Mouse (Mus musculus) heart, embryonic 14.5 days (tissue): ENCODE results near the gene Arhgef3. TPM values are rescaled to one million over a fixed set of nuclear protein-coding genes. Genes with fewer than 3 reads are reported as not detected.
A peak's percentile ranks its signal among the peaks of the same experiment; 100 is the strongest.

Experiments
- ATAC-seq: fragments of 200-750 bp; cut with Nextera tagmentation; 2 replicates; pipeline ENCODE4 v1.8.0; 2017; ENCODE audit warnings: low read depth, moderate TSS enrichment; ENCODE audit not compliant: insufficient number of reproducible peaks, insufficient read depth, low FRiP score
- H3K27ac ChIP-seq, 2 experiments: fragments of 200-500 bp in 1 of 2; fragments of 300-500 bp in 1 of 2; sonication (generic) in 1 of 2; replicated peaks in 1 of 2; 2 replicates each; pipeline ENCODE4 v1.5.1; 2012 to 2014; ENCODE audit warnings: low read depth in 2 of 2, low read length in 2 of 2, control low read depth in 1 of 2, mild to moderate bottlenecking in 1 of 2, mixed read lengths in 1 of 2; ENCODE audit not compliant: control insufficient read depth in 1 of 2, insufficient read depth in 1 of 2
- H3K27me3 ChIP-seq: fragments of 300-500 bp; sonication (generic); 2 replicates; pipeline ENCODE4 v1.6.1; 2014; ENCODE audit warnings: mild to moderate bottlenecking, low read length, control low read depth; ENCODE audit not compliant: control insufficient read depth, insufficient read depth
- H3K36me3 ChIP-seq: fragments of 300-500 bp; sonication (generic); 2 replicates; pipeline ENCODE4 v1.6.1; 2014; ENCODE audit warnings: mild to moderate bottlenecking, control low read depth, low read length, mixed read lengths; ENCODE audit not compliant: control insufficient read depth, insufficient read depth
- H3K4me1 ChIP-seq, 2 experiments: fragments of 200-500 bp in 1 of 2; fragments of 300-500 bp in 1 of 2; sonication (generic) in 1 of 2; 2 replicates each; pipeline ENCODE4 v1.6.1; 2012 to 2014; ENCODE audit warnings: low read length in 2 of 2, control low read depth in 1 of 2, mixed read lengths in 1 of 2; ENCODE audit not compliant: control insufficient read depth in 2 of 2, insufficient read depth in 2 of 2
- H3K4me2 ChIP-seq: fragments of 300-500 bp; sonication (generic); 2 replicates; pipeline ENCODE4 v1.6.1; 2014; ENCODE audit warnings: mild to moderate bottlenecking, low read length
- H3K4me3 ChIP-seq, 2 experiments: fragments of 200-500 bp in 1 of 2; fragments of 300-500 bp in 1 of 2; sonication (generic) in 1 of 2; 2 replicates each; pipeline ENCODE4 v1.5.1; 2012 to 2014; ENCODE audit warnings: low read length in 2 of 2, mild to moderate bottlenecking in 2 of 2, control low read depth in 1 of 2, low read depth in 1 of 2, moderate library complexity in 1 of 2; ENCODE audit not compliant: control insufficient read depth in 1 of 2, insufficient read depth in 1 of 2
- H3K9ac ChIP-seq: fragments of 300-500 bp; sonication (generic); 2 replicates; pipeline ENCODE4 v1.6.1; 2014; ENCODE audit warnings: mild to moderate bottlenecking, low read length
- H3K9me3 ChIP-seq: fragments of 300-500 bp; sonication (generic); 2 replicates; pipeline ENCODE4 v1.6.1; 2016; ENCODE audit warnings: low read length, control low read depth; ENCODE audit not compliant: control insufficient read depth
- WGBS: fragments of 180-500 bp; shearing (Covaris S2); extraction: QIAGEN DNeasy Blood & Tissue Kit; methylation state at CpG from one replicate; pipeline ENCODE4 v1.1.7; 2014; 5-methylcytosine and 5-hydroxymethylcytosine counted together
- polyA plus RNA-seq: library from polyadenylated mRNA; unstranded; fragments of >200 nt; fragmentation: Nextera tagmentation; extraction: Ambion mirVana; gene quantifications from 2 replicates; pipeline ENCODE4 v1.2.1, GENCODE M21; 2014

The Arhgef3 gene
- polyA plus RNA-seq, 1 experiment from 2014 or later = 15.4 TPM

DNA sequence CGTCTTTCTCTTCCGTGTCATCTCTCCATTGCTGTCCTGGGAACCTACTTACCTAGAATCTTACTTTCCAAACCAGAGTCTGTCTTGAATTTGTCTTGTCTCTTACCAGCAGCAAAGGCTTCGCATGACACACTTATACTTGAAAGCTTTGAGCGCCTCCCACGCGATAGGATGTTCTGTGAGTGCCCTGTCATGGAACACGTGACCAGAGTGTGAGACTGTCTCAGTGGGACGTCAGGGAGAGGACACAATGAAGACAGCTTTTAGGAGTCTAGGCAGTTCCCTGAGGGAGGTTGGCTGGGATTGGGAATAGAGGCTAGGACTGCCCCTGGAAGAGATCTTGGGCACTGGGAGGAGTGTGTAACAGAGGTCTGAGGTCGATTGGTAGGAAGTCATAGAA lies 18.6 kb upstream of the Arhgef3 start:
- no peak overlapping the region for H3K4me3 ChIP-seq
- H3K9me3 ChIP-seq = no peaks in the 10 kb centered on the region
- H3K36me3 ChIP-seq = peaks cover 21% of the 10 kb centered on the region
- H3K27me3 ChIP-seq = no peaks in the 10 kb centered on the region
- 67% methylated on average over 9 of the region's 9 CpGs for WGBS
- H3K4me2 ChIP-seq = no peak overlapping the region
- H3K9ac ChIP-seq = no peak overlapping the region
- no peaks in the 10 kb centered on the region for H3K4me1 ChIP-seq
- no peak for ATAC-seq
- no peak overlapping the region for H3K27ac ChIP-seq

DNA sequence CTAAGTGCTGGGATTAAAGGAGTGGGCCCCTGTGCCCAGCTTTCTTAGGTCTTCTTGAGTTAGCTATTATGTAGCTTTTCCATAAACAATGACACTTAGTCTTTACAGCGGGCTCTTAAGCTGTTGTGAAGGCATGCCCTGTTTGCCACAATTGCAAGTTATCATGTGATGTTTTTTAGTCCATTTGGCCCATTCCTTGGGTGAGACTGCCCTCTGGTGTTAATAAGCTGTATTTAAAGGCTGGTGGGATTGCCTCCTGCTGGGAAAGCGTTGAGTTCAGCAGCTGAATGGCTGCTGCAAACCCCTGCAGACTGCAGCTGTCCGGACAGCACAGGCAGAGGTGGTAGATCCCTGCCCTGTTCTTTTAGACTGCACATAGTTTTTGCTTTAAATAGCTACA lies 17.9 kb upstream of the Arhgef3 start:
- no peak overlapping the region for H3K27ac ChIP-seq
- ATAC-seq = no peak
- WGBS = 26% methylated on average over 3 of the region's 3 CpGs

GRCm38 (mm10) chr14:27101735-27102134 lies 13.0 kb upstream of the Arhgef3 start:
- H3K4me1 ChIP-seq = peaks cover 5 to 6% of the 10 kb centered on the region in 2 experiments; a peak in 2 of 4 replicates

More for the DNA sequence above, 17.9 kb upstream of the Arhgef3 start:
- Histone ChIP-seq H3K9ac (no peak overlapping the region), H3K36me3 (peaks cover 24% of the 10 kb centered on the region), H3K4me2 (no peak overlapping the region), H3K27me3 (no peaks in the 10 kb centered on the region), H3K4me3 (no peak overlapping the region), H3K9me3 (no peaks in the 10 kb centered on the region), H3K4me1 (no peaks in the 10 kb centered on the region)

DNA sequence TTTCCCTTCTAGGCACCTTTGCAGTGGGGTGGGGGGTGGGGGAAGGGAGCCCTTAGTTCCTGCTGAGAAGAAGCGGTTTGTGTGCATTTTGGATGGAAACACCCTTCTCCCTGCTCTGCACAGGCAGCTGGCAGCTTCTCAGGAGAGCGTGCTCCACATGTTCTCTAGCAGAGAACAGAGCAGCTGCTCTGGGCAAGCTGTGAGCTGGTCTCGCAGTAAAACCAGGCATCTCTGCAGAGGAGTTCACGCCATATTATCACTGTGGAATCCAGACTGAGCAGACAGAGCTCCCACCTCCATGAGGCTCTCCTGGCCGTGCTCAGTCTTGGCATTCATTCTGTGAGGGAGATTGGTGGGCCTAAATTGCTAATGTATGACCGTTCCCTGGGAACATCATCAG lies 12.0 kb upstream of the Arhgef3 start:
- no peak for ATAC-seq
- Histone ChIP-seq H3K4me3 (no peak overlapping the region), H3K4me1 (peaks cover 5 to 6% of the 10 kb centered on the region in 2 experiments; a peak in 2 of 4 replicates), H3K4me2 (no peak overlapping the region), H3K9ac (no peak overlapping the region), H3K9me3 (no peaks in the 10 kb centered on the region), H3K27me3 (no peaks in the 10 kb centered on the region), H3K36me3 (peaks cover 19% of the 10 kb centered on the region), H3K27ac (no peak overlapping the region)
- WGBS = 68% methylated on average over 6 of the region's 6 CpGs

More at GRCm38 (mm10) chr14:27101735-27102134, 13.0 kb upstream of the Arhgef3 start:
- WGBS = 50% methylated on average over 7 of the region's 7 CpGs
- no peak for ATAC-seq
- Histone ChIP-seq H3K4me3 (no peak overlapping the region), H3K27me3 (no peaks in the 10 kb centered on the region), H3K9me3 (no peaks in the 10 kb centered on the region), H3K36me3 (peaks cover 19% of the 10 kb centered on the region), H3K9ac (no peak overlapping the region), H3K4me2 (no peak overlapping the region), H3K27ac (no peak overlapping the region)

DNA sequence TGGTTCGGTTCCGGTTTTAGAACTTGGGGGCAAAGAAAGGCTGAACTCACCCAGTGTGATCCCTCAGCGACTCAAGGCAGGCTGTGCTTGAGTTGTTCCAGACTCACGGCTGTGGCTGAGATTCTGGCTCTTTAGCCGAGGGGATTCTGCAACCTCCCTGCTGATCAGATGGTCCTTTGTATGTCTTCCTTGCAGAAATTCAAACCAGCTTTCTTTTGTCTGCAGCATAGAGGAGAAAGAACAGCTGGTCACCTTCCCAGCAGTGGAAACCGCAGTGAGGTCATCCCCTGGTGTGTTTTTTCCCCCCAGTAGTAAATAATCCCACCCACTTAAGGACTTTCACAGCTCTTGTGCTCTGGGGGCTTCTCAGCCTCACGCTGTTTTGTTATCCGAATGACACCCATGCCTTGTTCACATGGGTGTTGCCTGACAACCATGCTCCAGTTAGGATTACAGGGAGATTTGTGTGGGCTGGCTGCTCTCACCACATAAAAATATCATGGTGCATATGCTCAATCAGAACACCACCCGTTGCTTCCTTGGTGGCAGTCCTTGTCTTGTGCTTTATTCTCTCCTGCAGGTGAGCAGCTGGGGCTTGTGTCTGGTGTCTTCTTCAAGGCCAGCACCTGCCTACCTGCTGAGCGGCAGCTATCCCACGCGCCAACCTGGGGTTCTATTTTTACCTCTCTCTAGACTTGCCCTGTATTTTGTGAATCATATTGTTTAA lies 8.8 kb upstream of the Arhgef3 start:
- WGBS = 65% methylated on average over 12 of the region's 12 CpGs
- no peak overlapping the region for H3K4me3 ChIP-seq
- ATAC-seq = no peak
- H3K27me3 ChIP-seq = no peaks in the 10 kb centered on the region
- no peaks in the 10 kb centered on the region for H3K9me3 ChIP-seq
- no peak overlapping the region for H3K4me2 ChIP-seq
- peaks cover 4% of the 10 kb centered on the region; the same call in 1 of the 2 replicates for H3K36me3 ChIP-seq
- H3K27ac ChIP-seq = no peak overlapping the region
- peaks cover 7 to 12% of the 10 kb centered on the region in 2 experiments; a peak in 3 of 4 replicates for H3K4me1 ChIP-seq
- no peak overlapping the region for H3K9ac ChIP-seq

GRCm38 (mm10) chr14:27108748-27109504 lies 5.8 kb upstream of the Arhgef3 start:
- 72% methylated on average over 6 of the region's 6 CpGs for WGBS
- H3K27me3 ChIP-seq = no peaks in the 10 kb centered on the region
- ATAC-seq = no peak

DNA sequence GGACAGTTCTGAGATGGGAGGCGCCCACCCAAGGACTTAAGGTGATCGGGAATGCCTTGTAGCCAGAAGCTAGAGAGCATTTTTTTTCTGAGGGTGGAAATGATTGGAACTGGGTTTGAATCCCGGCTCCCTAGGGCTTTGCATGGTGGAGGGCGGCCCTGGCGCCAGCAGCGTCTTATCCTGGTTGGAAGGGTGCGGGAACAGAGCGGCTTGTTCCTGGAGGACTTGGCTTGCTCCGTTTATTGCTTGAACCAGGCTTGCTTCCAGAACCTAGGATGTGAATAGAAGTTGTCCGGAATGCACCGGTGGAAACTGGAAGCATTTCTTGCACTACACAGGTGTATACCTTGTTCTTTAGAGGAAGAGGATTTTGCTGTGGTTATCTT lies 569 bp downstream of the Arhgef3 start:
- Histone ChIP-seq H3K27me3 (no peaks in the 10 kb centered on the region), H3K9me3 (no peaks in the 10 kb centered on the region), H3K4me1 (peaks cover 2 to 12% of the 10 kb centered on the region in 2 experiments; a peak in 3 of 4 replicates), H3K4me3 (peak overlapping the region; percentile 59 to 87), H3K27ac (no peak overlapping the region), H3K4me2 (peak overlapping the region; percentile 93), H3K36me3 (no peaks in the 10 kb centered on the region), H3K9ac (peak overlapping the region; percentile 68)
- no peak for ATAC-seq
- WGBS = 19% methylated on average over 11 of the region's 11 CpGs

More at GRCm38 (mm10) chr14:27108748-27109504, 5.8 kb upstream of the Arhgef3 start:
- no peaks in the 10 kb centered on the region for H3K36me3 ChIP-seq
- H3K9me3 ChIP-seq = no peaks in the 10 kb centered on the region
- peaks cover 7 to 12% of the 10 kb centered on the region in 2 experiments; a peak in 3 of 4 replicates for H3K4me1 ChIP-seq
- H3K4me3 ChIP-seq = no peak overlapping the region
- H3K4me2 ChIP-seq = no peak overlapping the region
- no peak overlapping the region for H3K27ac ChIP-seq
- no peak overlapping the region for H3K9ac ChIP-seq
